Mouse (Mus musculus) midbrain, embryonic 11.5 days (tissue): ENCODE results near the gene Lrch1. TPM values are rescaled to one million over a fixed set of nuclear protein-coding genes. Genes with fewer than 3 reads are reported as not detected.

Experiments used
- ATAC-seq: fragments of 200-750 bp; cut with Nextera tagmentation; 2 replicates; pipeline ENCODE4 v1.8.0; 2017; ENCODE audit warnings: moderate TSS enrichment, moderate library complexity; ENCODE audit not compliant: low FRiP score
- DNase-seq: peaks from one replicate; pipeline ENCODE4 v3.0.0; 2015; ENCODE audit warnings: low spot score; ENCODE audit errors: missing footprints
- H3K27ac ChIP-seq: fragments of 300-500 bp; sonication (generic); 2 replicates; pipeline ENCODE4 v1.5.1; 2014; ENCODE audit warnings: low read depth, low read length
- H3K27me3 ChIP-seq: fragments of 300-500 bp; sonication (generic); 2 replicates; pipeline ENCODE4 v1.6.1; 2014; ENCODE audit warnings: mild to moderate bottlenecking, low read length, moderate library complexity, mixed read lengths; ENCODE audit not compliant: control insufficient read depth, insufficient read depth
- H3K36me3 ChIP-seq: fragments of 300-500 bp; sonication (generic); 2 replicates; pipeline ENCODE4 v1.6.1; 2014; ENCODE audit warnings: mild to moderate bottlenecking, low read length, moderate library complexity, mixed read lengths; ENCODE audit not compliant: control insufficient read depth, insufficient read depth
- H3K4me1 ChIP-seq: fragments of 300-500 bp; sonication (generic); 2 replicates; pipeline ENCODE4 v1.6.1; 2014; ENCODE audit warnings: low read length; ENCODE audit not compliant: control insufficient read depth, insufficient read depth
- H3K4me2 ChIP-seq: fragments of 300-500 bp; sonication (generic); 2 replicates; pipeline ENCODE4 v1.6.1; 2014; ENCODE audit warnings: mild to moderate bottlenecking, moderate library complexity
- H3K4me3 ChIP-seq: fragments of 300-500 bp; sonication (generic); 2 replicates; pipeline ENCODE4 v1.5.1; 2014; ENCODE audit warnings: low read depth, low read length
- H3K9ac ChIP-seq: fragments of 300-500 bp; sonication (generic); 2 replicates; pipeline ENCODE4 v1.6.1; 2014; ENCODE audit warnings: low read length
- H3K9me3 ChIP-seq: fragments of 300-500 bp; sonication (generic); 2 replicates; pipeline ENCODE4 v1.6.1; 2016; ENCODE audit warnings: low read length; ENCODE audit not compliant: control insufficient read depth
- WGBS: fragments of 180-500 bp; shearing (Covaris S2); extraction: QIAGEN DNeasy Blood & Tissue Kit; methylation state at CpG from one replicate; pipeline ENCODE4 v1.1.7; 2014; 5-methylcytosine and 5-hydroxymethylcytosine counted together
- polyA plus RNA-seq: library from polyadenylated mRNA; unstranded; fragments of >200 nt; fragmentation: Nextera tagmentation; extraction: Ambion mirVana; gene quantifications from 2 replicates; pipeline ENCODE4 v1.2.1, GENCODE M21; 2014

The Lrch1 gene
- polyA plus RNA-seq, 1 experiment from 2014 or later: 5.8 TPM

GRCm38 (mm10) chr14:74801961-74802360 is 145.7 kb downstream of the Lrch1 start:
- Histone ChIP-seq H3K9me3 (no peaks in the 10 kb centered on the region; the same call in 1 of the 2 replicates), H3K9ac (no peak overlapping the region), H3K36me3 (peaks cover 3% of the 10 kb centered on the region; the same call in 1 of the 2 replicates), H3K4me1 (peaks cover 6% of the 10 kb centered on the region; the same call in 1 of the 2 replicates), H3K4me3 (no peak overlapping the region), H3K27ac (no peak overlapping the region), H3K4me2 (no peak overlapping the region), H3K27me3 (no peaks in the 10 kb centered on the region)
- WGBS: 71% methylated on average over 1 of the region's 1 CpGs
- ATAC-seq (no peak), DNase-seq (no peak)

DNA sequence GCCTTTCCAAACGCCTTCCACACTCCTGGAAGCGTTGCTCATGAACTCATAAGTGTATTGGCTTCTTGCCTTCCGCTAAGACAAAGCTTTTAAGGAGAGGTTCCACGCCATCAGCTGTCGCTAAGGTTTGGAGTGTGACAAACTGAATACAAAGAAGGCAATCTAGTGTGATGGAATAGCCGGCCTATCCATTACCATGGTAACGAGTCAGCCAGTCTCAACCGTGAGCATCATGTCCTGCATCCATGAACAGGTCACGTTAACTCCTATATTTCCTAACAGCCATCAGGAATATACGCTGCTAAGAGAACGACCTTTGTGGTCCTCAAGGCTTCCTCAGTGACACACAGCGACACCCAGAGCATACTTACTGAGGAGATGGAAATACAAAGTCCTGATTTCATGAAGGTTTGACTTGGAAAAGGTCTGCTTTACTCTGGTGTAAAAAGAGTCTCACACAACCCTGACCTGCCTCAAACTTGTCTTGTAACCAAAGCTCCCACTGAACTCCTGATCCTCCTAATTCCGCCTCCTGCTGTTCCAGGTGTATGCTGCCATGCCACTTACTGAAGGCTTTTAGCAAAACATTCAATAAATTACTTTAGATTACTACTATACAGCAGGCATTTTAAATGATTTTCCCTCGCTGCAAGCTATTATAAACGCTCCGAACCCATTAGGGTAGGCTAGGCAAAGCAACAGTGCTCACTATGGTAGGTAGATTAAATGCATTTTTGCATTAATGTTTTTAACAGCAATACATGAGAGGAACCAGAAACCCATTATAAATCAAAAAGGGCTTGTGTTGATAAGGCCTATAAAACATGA is 149.4 kb downstream of the Lrch1 start:
- H3K4me2 ChIP-seq: no peak overlapping the region
- peaks cover 3% of the 10 kb centered on the region; the same call in 1 of the 2 replicates for H3K36me3 ChIP-seq
- no peaks in the 10 kb centered on the region for H3K27me3 ChIP-seq
- peak; percentile 90 for ATAC-seq
- WGBS: 67% methylated on average over 16 of the region's 16 CpGs
- peaks cover 6% of the 10 kb centered on the region; the same call in 1 of the 2 replicates for H3K4me1 ChIP-seq
- no peak overlapping the region; the same call in 1 of the 2 replicates for H3K27ac ChIP-seq
- H3K4me3 ChIP-seq: no peak overlapping the region
- DNase-seq: no peak
- H3K9me3 ChIP-seq: no peaks in the 10 kb centered on the region; the same call in 1 of the 2 replicates
- H3K9ac ChIP-seq: no peak overlapping the region

- no peaks in the 10 kb centered on the region for H3K27me3 ChIP-seq
- WGBS: 80% methylated on average over 10 of the region's 10 CpGs
- no peak overlapping the region for H3K9ac ChIP-seq
- H3K27ac ChIP-seq: no peak overlapping the region; the same call in 1 of the 2 replicates
- no peak for DNase-seq
- peaks cover 3% of the 10 kb centered on the region; the same call in 1 of the 2 replicates for H3K36me3 ChIP-seq
- ATAC-seq: peak; percentile 63
- H3K4me1 ChIP-seq: peaks cover 6% of the 10 kb centered on the region; the same call in 1 of the 2 replicates
- H3K4me2 ChIP-seq: no peak overlapping the region
- no peaks in the 10 kb centered on the region; the same call in 1 of the 2 replicates for H3K9me3 ChIP-seq
- H3K4me3 ChIP-seq: no peak overlapping the region
These were observed 150.2 kb downstream of the Lrch1 start for GRCm38 (mm10) chr14:74797386-74798062.

DNA sequence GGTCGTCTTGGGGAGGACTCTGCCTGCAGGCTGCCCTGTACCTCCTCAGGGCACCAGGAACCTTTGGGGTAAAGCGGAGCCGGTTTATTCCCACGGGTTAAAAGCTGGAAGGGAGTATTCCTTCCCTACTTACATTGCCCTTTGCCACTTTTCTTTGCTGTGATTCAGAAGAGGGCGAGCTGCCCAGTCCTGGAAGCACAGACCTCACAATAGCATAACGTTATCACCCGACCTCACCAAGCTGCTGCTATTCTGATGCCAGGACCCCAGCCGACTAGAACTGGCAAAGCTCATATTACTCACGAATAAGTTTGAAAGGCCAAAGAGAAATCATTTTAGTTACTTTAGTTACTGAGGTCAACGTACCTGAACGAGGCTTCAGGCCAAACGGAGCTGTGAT is 152.7 kb downstream of the Lrch1 start:
- H3K27me3 ChIP-seq: no peaks in the 10 kb centered on the region
- ATAC-seq: no peak
- no peak for DNase-seq
- no peak overlapping the region for H3K4me3 ChIP-seq
- H3K27ac ChIP-seq: no peak overlapping the region
- no peak overlapping the region for H3K4me2 ChIP-seq
- no peak overlapping the region for H3K9ac ChIP-seq
- H3K36me3 ChIP-seq: no peaks in the 10 kb centered on the region
- no peaks in the 10 kb centered on the region for H3K9me3 ChIP-seq
- WGBS: 78% methylated on average over 12 of the region's 12 CpGs
- H3K4me1 ChIP-seq: peaks cover 15% of the 10 kb centered on the region

GRCm38 (mm10) chr14:74792793-74793192 is 154.9 kb downstream of the Lrch1 start:
- no peak overlapping the region for H3K9ac ChIP-seq
- no peaks in the 10 kb centered on the region for H3K9me3 ChIP-seq
- ATAC-seq (no peak), DNase-seq (no peak)
- H3K4me1 ChIP-seq: peaks cover 11% of the 10 kb centered on the region
- H3K4me3 ChIP-seq: no peak overlapping the region
- WGBS: 81% methylated on average over 6 of the region's 6 CpGs
- H3K27me3 ChIP-seq: no peaks in the 10 kb centered on the region
- no peaks in the 10 kb centered on the region for H3K36me3 ChIP-seq
- H3K27ac ChIP-seq: no peak overlapping the region
- no peak overlapping the region for H3K4me2 ChIP-seq

DNA sequence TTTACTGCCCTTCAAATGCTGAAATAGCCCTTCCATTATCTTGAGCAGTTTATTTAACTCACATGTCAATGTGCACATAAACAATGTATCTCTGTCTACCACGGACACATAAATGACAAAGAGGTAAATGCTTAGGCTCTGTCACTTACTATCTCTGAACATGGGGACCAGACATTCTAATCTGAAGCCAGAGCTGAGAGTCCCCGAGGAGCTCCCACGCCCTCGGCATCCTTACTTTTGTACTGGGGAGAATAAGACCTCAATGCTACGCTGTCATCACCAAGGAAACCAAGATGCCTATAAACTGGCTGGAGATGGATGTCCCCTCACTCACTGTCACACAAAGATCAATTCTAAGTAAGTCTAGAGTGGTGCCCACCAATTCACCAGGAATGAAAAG is 157.1 kb downstream of the Lrch1 start:
- Histone ChIP-seq H3K9me3 (no peaks in the 10 kb centered on the region), H3K36me3 (no peaks in the 10 kb centered on the region), H3K27ac (no peak overlapping the region), H3K4me3 (no peak overlapping the region), H3K27me3 (no peaks in the 10 kb centered on the region), H3K4me2 (no peak overlapping the region), H3K9ac (no peak overlapping the region), H3K4me1 (peaks cover 9% of the 10 kb centered on the region)
- ATAC-seq (no peak), DNase-seq (no peak)
- 47% methylated on average over 5 of the region's 5 CpGs for WGBS

DNA sequence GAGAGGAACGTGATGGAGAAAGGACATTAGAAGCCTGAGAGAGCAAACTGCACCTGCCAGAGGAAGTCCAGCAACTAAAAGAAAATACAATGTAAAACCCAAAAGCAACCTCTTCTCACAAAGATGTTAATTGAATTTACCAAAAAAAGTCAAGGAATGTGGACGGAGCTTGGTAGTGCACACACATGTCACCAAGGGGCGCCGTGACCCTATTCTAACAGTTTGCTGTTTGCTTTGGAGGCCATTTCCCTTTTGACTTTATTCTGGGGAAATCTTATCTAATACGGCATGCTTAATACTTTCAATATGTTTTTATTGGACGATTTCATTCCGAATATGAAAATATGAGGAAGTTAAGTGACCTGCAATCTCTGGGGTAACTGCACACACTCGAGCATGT is 158.9 kb downstream of the Lrch1 start:
- DNase-seq: no peak
- no peak overlapping the region for H3K4me2 ChIP-seq
- ATAC-seq: no peak
- H3K27me3 ChIP-seq: no peaks in the 10 kb centered on the region
- WGBS: 83% methylated on average over 8 of the region's 8 CpGs
- H3K4me1 ChIP-seq: peaks cover 9% of the 10 kb centered on the region
- H3K9me3 ChIP-seq: no peaks in the 10 kb centered on the region
- no peaks in the 10 kb centered on the region; the same call in none of the 2 replicates for H3K36me3 ChIP-seq
- no peak overlapping the region for H3K9ac ChIP-seq
- no peak overlapping the region for H3K27ac ChIP-seq
- H3K4me3 ChIP-seq: no peak overlapping the region

GRCm38 (mm10) chr14:74787717-74788116 is 160.0 kb downstream of the Lrch1 start:
- 89% methylated on average over 3 of the region's 3 CpGs for WGBS
- DNase-seq (no peak), ATAC-seq (no peak)
- Histone ChIP-seq H3K27ac (no peak overlapping the region), H3K9me3 (no peaks in the 10 kb centered on the region), H3K36me3 (no peaks in the 10 kb centered on the region; the same call in none of the 2 replicates), H3K27me3 (no peaks in the 10 kb centered on the region), H3K4me2 (no peak overlapping the region), H3K4me3 (no peak overlapping the region), H3K9ac (no peak overlapping the region), H3K4me1 (peaks cover 9% of the 10 kb centered on the region)
